Mouse (Mus musculus): ENCODE measurements around the gene Mypn. TPM values are rescaled to one million over a fixed set of nuclear protein-coding genes. Genes with fewer than 3 reads are reported as not detected.

The Mypn gene
- polyA plus RNA-seq, 1 experiment = not detected

DNA sequence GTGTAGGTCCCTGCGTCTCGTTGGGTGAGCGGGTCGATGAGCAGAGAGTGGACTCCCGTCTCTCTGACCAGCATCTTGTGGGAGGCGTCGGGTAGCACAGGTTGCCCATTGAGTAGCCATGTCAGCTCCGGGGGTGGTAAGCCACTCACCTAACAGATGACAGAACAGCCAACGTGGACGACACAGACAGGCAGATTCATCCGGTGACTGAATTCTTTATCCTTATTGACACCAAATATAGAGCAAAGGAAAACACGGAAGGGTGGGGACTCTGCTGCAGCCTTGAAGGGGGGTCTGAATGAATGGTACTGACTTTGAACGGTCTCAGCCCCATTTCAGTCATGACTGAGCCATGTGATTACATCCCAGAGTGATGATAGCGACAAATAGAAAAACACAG is 81.8 kb downstream of the Mypn start:
- WGBS = 86% methylated on average over 14 of the region's 14 CpGs
- TF ChIP-seq CTCF (IDR thresholded peaks at IDR 0.05; ENCODE audit: extremely low read depth, insufficient read depth, insufficient read length, insufficient replicate concordance) (no peak), POLR2A (IDR thresholded peaks at IDR 0.05; ENCODE audit: low read depth, low read length) (no peak)
- no peak overlapping the region for H3K4me3 ChIP-seq (ENCODE audit: extremely low read depth, insufficient read depth, insufficient read length)
- H3K36me3 ChIP-seq (ENCODE audit: control insufficient read depth, insufficient read depth, low read length) = no peaks in the 10 kb centered on the region
- H3K27me3 ChIP-seq (ENCODE audit: control insufficient read depth, insufficient read depth, low read length) = no peaks in the 10 kb centered on the region
- H3K4me1 ChIP-seq (ENCODE audit: control insufficient read depth, insufficient read depth, insufficient read length) = no peaks in the 10 kb centered on the region
- no peak for DNase-seq (ENCODE audit: low read depth in 1 of 2, low spot score in 2 of 2)
- no peak overlapping the region for H3K27ac ChIP-seq (ENCODE audit: insufficient read depth, low read length)

DNA sequence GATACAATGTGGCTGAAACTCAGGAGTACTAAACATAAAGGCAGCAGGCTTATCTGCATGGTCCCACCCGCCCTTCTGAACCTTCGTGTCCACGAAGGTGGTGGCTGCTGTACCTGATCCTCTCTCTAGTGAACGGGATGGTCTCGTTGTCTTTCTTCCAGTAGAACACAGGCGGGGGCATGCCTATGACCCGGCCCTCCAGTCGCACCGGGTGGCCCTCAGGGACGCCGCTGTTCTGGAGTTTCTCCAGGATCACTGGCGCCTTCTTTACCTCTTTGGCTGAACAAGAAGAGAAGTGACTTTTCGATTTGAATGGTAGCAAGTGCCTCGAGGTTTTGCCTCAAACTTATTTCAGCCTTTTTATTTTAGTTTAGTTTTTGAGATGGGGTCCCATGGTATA is 83.8 kb downstream of the Mypn start:
- DNase-seq (ENCODE audit: low read depth in 1 of 2, low spot score in 2 of 2) = no peak
- H3K4me1 ChIP-seq (ENCODE audit: control insufficient read depth, insufficient read depth, insufficient read length) = no peaks in the 10 kb centered on the region
- H3K4me3 ChIP-seq (ENCODE audit: extremely low read depth, insufficient read depth, insufficient read length) = no peak overlapping the region
- WGBS = 76% methylated on average over 14 of the region's 14 CpGs
- H3K36me3 ChIP-seq (ENCODE audit: control insufficient read depth, insufficient read depth, low read length) = no peaks in the 10 kb centered on the region
- TF ChIP-seq POLR2A (IDR thresholded peaks at IDR 0.05; ENCODE audit: low read depth, low read length) (no peak), CTCF (IDR thresholded peaks at IDR 0.05; ENCODE audit: extremely low read depth, insufficient read depth, insufficient read length, insufficient replicate concordance) (no peak)
- H3K27ac ChIP-seq (ENCODE audit: insufficient read depth, low read length) = no peak overlapping the region
- H3K27me3 ChIP-seq (ENCODE audit: control insufficient read depth, insufficient read depth, low read length) = no peaks in the 10 kb centered on the region

DNA sequence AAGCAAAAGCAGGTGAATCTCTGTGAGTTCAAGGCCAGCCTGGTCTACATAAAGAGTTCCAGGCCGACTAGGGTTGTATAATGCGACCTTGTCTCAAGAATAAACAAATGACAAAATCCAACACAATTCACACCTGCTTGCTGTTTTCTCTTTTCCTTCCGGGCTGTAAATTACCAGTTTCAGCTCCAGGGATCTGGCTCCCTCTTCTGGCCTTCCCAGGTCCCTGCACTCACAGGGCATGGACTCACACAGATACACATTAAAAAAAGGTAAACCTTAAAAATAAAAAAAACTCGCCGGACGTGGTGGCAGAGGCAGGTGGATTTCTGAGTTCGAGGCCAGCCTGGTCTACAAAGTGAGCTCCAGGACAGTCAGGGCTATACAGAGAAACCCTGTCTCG is 86.2 kb downstream of the Mypn start:
- no peak for DNase-seq (ENCODE audit: low read depth in 1 of 2, low spot score in 2 of 2)
- Histone ChIP-seq H3K4me1 (ENCODE audit: control insufficient read depth, insufficient read depth, insufficient read length) (no peaks in the 10 kb centered on the region), H3K4me3 (ENCODE audit: extremely low read depth, insufficient read depth, insufficient read length) (no peak overlapping the region), H3K27me3 (ENCODE audit: control insufficient read depth, insufficient read depth, low read length) (no peaks in the 10 kb centered on the region), H3K27ac (ENCODE audit: insufficient read depth, low read length) (no peak overlapping the region), H3K36me3 (ENCODE audit: control insufficient read depth, insufficient read depth, low read length) (no peaks in the 10 kb centered on the region)
- no peak for TF ChIP-seq CTCF (IDR thresholded peaks at IDR 0.05; ENCODE audit: extremely low read depth, insufficient read depth, insufficient read length, insufficient replicate concordance)
- no peak for TF ChIP-seq POLR2A (IDR thresholded peaks at IDR 0.05; ENCODE audit: low read depth, low read length)
- WGBS = 94% methylated on average over 8 of the region's 8 CpGs

DNA sequence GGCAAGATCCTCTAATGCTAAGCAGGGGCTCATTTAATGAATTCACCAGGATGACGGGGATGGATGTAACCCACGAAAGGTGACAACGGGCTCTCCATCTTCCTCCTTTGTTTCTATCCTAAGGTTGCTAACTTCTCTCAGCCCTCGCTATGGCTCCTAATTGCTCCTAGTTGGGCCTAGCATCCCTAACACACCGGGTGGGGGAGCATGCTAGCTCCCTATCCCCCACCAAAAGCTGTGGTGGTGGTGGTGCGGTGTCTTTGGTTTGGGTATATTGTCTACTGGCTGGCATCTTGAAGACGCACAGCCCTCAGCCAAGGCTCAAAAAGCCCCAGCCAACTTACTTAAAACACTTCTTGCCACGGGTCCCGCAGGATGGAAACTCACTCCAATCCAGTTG is 87.4 kb downstream of the Mypn start:
- WGBS = 88% methylated on average over 9 of the region's 9 CpGs
- Histone ChIP-seq H3K36me3 (ENCODE audit: control insufficient read depth, insufficient read depth, low read length) (no peaks in the 10 kb centered on the region), H3K27me3 (ENCODE audit: control insufficient read depth, insufficient read depth, low read length) (no peaks in the 10 kb centered on the region), H3K27ac (ENCODE audit: insufficient read depth, low read length) (no peak overlapping the region), H3K4me3 (ENCODE audit: extremely low read depth, insufficient read depth, insufficient read length) (no peak overlapping the region), H3K4me1 (ENCODE audit: control insufficient read depth, insufficient read depth, insufficient read length) (no peaks in the 10 kb centered on the region)
- no peak for DNase-seq (ENCODE audit: low read depth in 1 of 2, low spot score in 2 of 2)
- no peak for TF ChIP-seq CTCF (IDR thresholded peaks at IDR 0.05; ENCODE audit: extremely low read depth, insufficient read depth, insufficient read length, insufficient replicate concordance)
- TF ChIP-seq POLR2A (IDR thresholded peaks at IDR 0.05; ENCODE audit: low read depth, low read length) = no peak

DNA sequence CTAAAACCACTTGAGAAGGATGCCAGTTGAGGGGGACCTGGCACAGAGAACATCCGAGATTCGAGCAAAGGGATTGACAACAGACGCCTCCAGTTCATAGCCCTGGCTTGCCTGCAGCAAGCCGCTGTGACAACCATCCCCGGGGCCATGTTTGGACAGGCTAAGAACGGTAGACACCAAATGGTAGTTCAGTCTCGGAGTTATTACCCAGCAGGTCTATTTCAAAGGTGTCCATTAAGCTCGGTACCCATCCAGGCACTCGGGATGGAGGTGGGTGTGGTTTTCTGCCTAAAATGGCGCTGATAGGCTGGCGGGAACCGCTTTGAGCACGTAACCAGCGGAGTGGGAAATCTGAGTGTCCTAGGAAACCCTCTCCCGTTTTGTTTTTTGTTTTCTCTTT is 87.9 kb downstream of the Mypn start:
- no peak for TF ChIP-seq CTCF (IDR thresholded peaks at IDR 0.05; ENCODE audit: extremely low read depth, insufficient read depth, insufficient read length, insufficient replicate concordance)
- no peak for TF ChIP-seq POLR2A (IDR thresholded peaks at IDR 0.05; ENCODE audit: low read depth, low read length)
- WGBS = 88% methylated on average over 15 of the region's 15 CpGs
- no peaks in the 10 kb centered on the region for H3K27me3 ChIP-seq (ENCODE audit: control insufficient read depth, insufficient read depth, low read length)
- DNase-seq (ENCODE audit: low read depth in 1 of 2, low spot score in 2 of 2) = no peak
- H3K4me3 ChIP-seq (ENCODE audit: extremely low read depth, insufficient read depth, insufficient read length) = no peak overlapping the region
- H3K36me3 ChIP-seq (ENCODE audit: control insufficient read depth, insufficient read depth, low read length) = no peaks in the 10 kb centered on the region
- no peaks in the 10 kb centered on the region for H3K4me1 ChIP-seq (ENCODE audit: control insufficient read depth, insufficient read depth, insufficient read length)
- no peak overlapping the region for H3K27ac ChIP-seq (ENCODE audit: insufficient read depth, low read length)

DNA sequence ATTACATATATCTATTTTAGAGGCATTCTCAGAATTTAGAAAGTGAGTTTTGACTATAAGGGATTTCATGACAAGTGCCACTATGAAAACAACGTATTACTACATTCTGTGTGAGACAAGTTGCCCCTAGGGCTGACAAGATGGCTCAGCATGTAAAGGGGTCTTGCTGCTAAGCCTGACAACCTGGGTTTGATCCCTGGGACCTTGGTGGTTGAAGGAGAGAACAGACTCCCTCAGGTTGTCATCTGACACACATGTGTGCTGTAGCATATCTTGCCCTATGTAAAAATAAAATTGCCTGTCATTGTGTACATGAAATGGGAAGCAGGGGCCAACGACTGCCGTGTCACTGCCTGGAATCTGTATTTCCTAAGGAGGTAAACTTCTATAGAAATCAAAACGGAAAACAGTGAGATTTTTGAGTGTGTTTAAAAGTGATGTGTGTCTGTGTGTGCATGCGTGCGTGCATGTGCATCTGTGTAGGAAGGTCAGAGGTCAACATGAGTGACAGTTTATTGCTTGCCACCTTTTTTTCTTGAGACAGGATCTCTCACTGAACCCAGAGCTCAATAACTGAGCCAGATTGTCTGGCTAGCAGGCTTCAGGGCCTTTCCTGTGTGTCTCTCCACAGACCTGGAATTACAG is 89.9 kb downstream of the Mypn start:
- no peak for TF ChIP-seq CTCF (IDR thresholded peaks at IDR 0.05; ENCODE audit: extremely low read depth, insufficient read depth, insufficient read length, insufficient replicate concordance)
- TF ChIP-seq POLR2A (IDR thresholded peaks at IDR 0.05; ENCODE audit: low read depth, low read length) = no peak
- no peaks in the 10 kb centered on the region for H3K27me3 ChIP-seq (ENCODE audit: control insufficient read depth, insufficient read depth, low read length)
- no peak for DNase-seq (ENCODE audit: low read depth in 1 of 2, low spot score in 2 of 2)
- WGBS = 77% methylated on average over 6 of the region's 6 CpGs
- no peaks in the 10 kb centered on the region for H3K36me3 ChIP-seq (ENCODE audit: control insufficient read depth, insufficient read depth, low read length)
- no peaks in the 10 kb centered on the region for H3K4me1 ChIP-seq (ENCODE audit: control insufficient read depth, insufficient read depth, insufficient read length)
- H3K4me3 ChIP-seq (ENCODE audit: extremely low read depth, insufficient read depth, insufficient read length) = no peak overlapping the region
- H3K27ac ChIP-seq (ENCODE audit: insufficient read depth, low read length) = no peak overlapping the region

DNA sequence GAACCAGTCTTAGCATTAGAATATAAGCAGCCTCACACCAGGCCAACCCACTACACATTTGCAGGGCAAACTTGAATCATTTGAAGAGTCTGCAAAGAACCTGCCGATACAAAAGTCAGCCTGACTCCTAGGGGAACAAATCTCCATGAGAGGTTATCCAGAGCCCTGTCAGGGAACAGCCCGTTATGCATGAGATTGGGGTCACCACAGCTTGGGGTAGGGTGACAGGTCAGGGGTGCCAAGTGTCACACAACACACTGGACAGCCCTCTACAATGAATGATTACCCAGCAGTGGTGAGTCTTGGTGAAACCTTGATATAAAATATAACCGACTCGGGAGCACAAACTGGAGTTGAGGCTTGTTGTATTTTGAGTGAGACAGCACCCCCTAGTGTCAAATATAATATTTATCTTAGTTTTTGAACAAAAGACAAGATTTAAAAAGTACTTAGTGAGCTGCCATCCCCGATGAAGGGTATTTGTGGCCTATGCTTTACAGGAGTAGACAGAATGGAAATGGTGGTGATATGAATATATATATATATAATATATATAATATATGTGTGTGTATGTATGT is 90.6 kb downstream of the Mypn start:
- no peak overlapping the region for H3K4me3 ChIP-seq (ENCODE audit: extremely low read depth, insufficient read depth, insufficient read length)
- no peaks in the 10 kb centered on the region for H3K27me3 ChIP-seq (ENCODE audit: control insufficient read depth, insufficient read depth, low read length)
- no peaks in the 10 kb centered on the region for H3K4me1 ChIP-seq (ENCODE audit: control insufficient read depth, insufficient read depth, insufficient read length)
- TF ChIP-seq POLR2A (IDR thresholded peaks at IDR 0.05; ENCODE audit: low read depth, low read length) = no peak
- no peak for TF ChIP-seq CTCF (IDR thresholded peaks at IDR 0.05; ENCODE audit: extremely low read depth, insufficient read depth, insufficient read length, insufficient replicate concordance)
- H3K36me3 ChIP-seq (ENCODE audit: control insufficient read depth, insufficient read depth, low read length) = no peaks in the 10 kb centered on the region
- 41% methylated on average over 5 of the region's 5 CpGs for WGBS
- peak in 1 of 2 experiments; percentile 25 for DNase-seq (ENCODE audit: low read depth in 1 of 2, low spot score in 2 of 2)
- H3K27ac ChIP-seq (ENCODE audit: insufficient read depth, low read length) = no peak overlapping the region

Measured in spleen, adult 2 months (tissue).